Mouse (Mus musculus): ENCODE measurements around the gene Slc35b2.
A peak's percentile ranks its signal among the peaks of the same experiment; 100 is the strongest.

DNA sequence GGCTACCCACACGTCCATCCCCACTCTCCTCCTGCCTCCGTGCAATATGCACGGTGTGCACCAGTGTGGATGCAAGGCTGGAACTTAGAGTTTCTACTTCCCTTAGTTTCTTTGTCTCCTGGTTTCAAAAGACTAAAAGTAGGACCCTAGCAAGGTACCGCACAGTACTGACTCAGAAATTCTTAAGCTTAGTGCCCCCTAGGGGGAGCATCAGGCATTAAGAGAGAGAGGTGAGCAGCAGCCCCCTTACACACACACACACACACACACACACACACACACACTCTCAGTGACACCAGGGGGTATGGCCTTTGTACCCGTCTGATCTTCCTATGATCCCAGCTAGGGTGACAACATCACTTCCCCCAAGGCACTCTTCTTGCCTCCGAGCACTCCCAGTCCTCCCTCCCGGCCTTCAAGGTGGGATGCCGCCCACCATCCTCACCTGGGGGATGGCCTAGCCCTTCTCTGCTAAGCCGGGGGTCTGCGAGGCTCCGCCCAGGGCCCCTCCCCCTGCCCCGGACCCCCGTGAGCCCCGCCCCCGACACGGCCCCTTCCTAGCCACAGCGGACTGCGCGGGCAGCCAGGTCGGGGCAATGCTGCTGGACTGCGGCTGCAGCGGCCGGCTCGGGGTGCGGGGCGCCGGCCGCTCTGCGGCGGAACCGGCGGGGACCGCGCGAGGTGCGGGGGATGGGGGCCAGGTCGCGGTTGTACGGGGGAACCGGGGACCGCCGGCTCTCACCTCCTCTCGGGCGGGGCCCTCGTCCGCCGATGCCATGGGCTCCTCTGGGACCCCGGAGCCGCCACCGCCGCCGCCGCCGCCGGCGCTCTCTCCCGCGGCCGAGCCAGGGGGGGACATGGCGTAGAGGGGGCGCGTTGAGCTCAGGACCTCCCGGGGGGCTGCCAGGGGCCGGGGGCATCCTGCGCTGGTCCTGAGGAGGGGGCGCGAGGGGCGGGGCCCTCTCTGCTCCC is 14.8 kb upstream of the Slc35b2 start:
- TF ChIP-seq CTCF (IDR thresholded peaks at IDR 0.05; ENCODE audit: low read depth) = peak; percentile 29; the same call in 1 of the 2 replicates
- no peak for TF ChIP-seq EP300 (IDR thresholded peaks at IDR 0.05; ENCODE audit: low read depth)
